Mouse (Mus musculus): ENCODE results near the gene Abcc9. TPM values are rescaled to one million over a fixed set of nuclear protein-coding genes. Genes with fewer than 3 reads are reported as not detected.
A peak's percentile ranks its signal among the peaks of the same experiment; 100 is the strongest.

Gene Abcc9
- polyA plus RNA-seq, 1 experiment from 2014 or later, result 6.3 TPM

DNA sequence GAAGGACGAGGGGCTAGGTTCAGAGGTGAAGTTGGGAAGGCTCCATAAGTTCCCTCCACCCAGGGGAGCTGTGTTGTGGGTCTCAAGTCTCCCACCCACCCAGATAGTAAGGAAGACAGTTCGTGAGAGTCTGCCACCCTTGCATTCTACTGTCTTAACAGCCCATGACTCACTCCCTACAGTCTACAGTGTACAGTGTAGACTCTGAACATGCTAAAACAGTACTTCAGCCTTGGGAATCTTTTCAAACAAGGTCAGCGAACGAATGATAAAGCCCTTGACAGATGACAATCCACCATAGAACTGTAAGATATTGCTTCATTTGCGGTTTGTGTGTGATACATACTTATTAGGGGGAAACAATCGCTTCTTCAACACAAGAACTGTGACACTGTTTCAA, 8.6 kb upstream of the Abcc9 start:
- Histone ChIP-seq H3K9me3 (ENCODE audit: low read length) (no peaks in the 10 kb centered on the region), H3K4me1 (ENCODE audit: insufficient read depth, low read length) (peaks cover 12% of the 10 kb centered on the region), H3K27ac (ENCODE audit: low read length) (peak overlapping the region; percentile 71), H3K36me3 (ENCODE audit: insufficient read depth, low read length) (no peaks in the 10 kb centered on the region), H3K9ac (replicated peaks; ENCODE audit: low read length) (no peak overlapping the region), H3K4me2 (replicated peaks; ENCODE audit: low read depth, low read length) (no peak overlapping the region), H3K4me3 (ENCODE audit: low read length) (no peak overlapping the region), H3K27me3 (ENCODE audit: insufficient read depth, low read length) (no peaks in the 10 kb centered on the region)
- peak; percentile 58 for ATAC-seq (ENCODE audit: low FRiP score, low TSS enrichment)
- WGBS, result 62% methylated on average over 6 of the region's 6 CpGs

DNA sequence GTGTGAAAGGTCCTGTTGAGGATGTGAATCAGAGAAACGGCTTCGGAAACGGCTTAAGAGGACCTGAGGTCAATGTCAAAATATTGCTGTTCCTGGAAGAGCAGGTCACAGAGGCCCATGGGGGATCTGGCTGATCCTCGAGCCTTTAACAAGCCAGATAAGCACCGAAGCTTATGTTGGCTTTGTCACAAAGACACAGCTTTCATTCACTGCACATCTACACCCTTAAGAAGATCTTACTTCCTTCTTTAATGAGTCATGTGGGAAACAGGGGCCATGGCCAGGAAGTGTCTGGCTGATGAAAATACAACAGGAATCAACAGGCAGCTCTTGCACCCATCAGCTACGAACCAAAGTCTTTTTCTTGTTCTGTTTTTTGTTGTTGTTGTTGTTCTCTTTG, 6.3 kb upstream of the Abcc9 start:
- 70% methylated on average over 6 of the region's 6 CpGs for WGBS
- H3K4me1 ChIP-seq (ENCODE audit: insufficient read depth, low read length), result peaks cover 12% of the 10 kb centered on the region

DNA sequence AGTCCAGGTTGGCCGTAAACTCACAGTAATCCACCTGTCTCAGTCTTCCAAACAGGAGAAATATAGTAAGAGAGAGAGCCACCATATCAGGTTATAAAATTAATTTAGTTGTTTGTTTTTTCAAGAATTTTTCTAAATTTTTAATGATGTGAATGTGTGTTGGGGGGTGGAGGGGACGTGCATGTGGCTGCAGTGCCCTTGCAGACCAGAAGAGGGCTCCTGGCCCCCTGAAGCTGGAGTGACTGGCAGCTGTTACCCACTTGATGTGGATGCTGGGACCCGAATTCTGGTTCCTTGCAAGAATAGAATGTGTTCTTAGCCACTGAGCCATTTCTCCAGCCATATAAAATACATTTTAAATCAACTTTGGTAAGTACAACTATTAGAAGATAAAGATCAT, 4.6 kb upstream of the Abcc9 start:
- Histone ChIP-seq H3K27ac (ENCODE audit: low read length) (no peak overlapping the region), H3K4me3 (ENCODE audit: low read length) (no peak overlapping the region), H3K36me3 (ENCODE audit: insufficient read depth, low read length) (no peaks in the 10 kb centered on the region), H3K9ac (replicated peaks; ENCODE audit: low read length) (no peak overlapping the region), H3K9me3 (ENCODE audit: low read length) (no peaks in the 10 kb centered on the region), H3K4me1 (ENCODE audit: insufficient read depth, low read length) (peaks cover 16% of the 10 kb centered on the region), H3K4me2 (replicated peaks; ENCODE audit: low read depth, low read length) (no peak overlapping the region), H3K27me3 (ENCODE audit: insufficient read depth, low read length) (no peaks in the 10 kb centered on the region)
- ATAC-seq (ENCODE audit: low FRiP score, low TSS enrichment), result no peak
- 74% methylated on average over 3 of the region's 3 CpGs for WGBS

More for the DNA sequence above, 6.3 kb upstream of the Abcc9 start:
- ATAC-seq (ENCODE audit: low FRiP score, low TSS enrichment), result no peak
- Histone ChIP-seq H3K9ac (replicated peaks; ENCODE audit: low read length) (no peak overlapping the region), H3K27ac (ENCODE audit: low read length) (no peak overlapping the region; the same call in 1 of the 2 replicates), H3K4me3 (ENCODE audit: low read length) (no peak overlapping the region), H3K9me3 (ENCODE audit: low read length) (no peaks in the 10 kb centered on the region), H3K36me3 (ENCODE audit: insufficient read depth, low read length) (no peaks in the 10 kb centered on the region), H3K27me3 (ENCODE audit: insufficient read depth, low read length) (no peaks in the 10 kb centered on the region), H3K4me2 (replicated peaks; ENCODE audit: low read depth, low read length) (no peak overlapping the region)

DNA sequence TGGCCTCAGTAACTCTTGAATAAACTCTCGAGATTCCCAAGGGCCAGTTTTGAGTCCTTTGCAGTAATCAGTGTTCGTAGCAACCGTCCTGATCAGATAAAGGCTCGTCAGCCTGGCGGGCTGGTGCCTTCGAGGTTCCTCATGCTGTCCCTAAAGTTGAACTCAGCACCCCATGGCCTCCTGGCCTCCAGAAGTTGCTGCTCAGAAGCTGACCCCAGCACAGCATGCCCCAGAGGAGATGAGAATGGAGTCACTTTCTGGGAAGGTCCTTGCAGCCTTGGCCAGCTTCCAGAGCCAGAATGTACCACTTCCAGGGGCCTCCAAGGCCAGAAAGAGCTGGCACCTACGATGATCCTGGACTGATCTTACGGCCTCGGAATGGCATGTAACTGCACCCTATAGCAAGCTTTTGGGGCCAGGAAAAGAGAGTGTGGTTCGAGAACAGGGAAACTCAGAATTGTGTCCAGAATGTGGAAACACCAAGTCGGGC, 1.4 kb upstream of the Abcc9 start:
- Histone ChIP-seq H3K36me3 (ENCODE audit: insufficient read depth, low read length) (no peaks in the 10 kb centered on the region), H3K4me1 (ENCODE audit: insufficient read depth, low read length) (peaks cover 18% of the 10 kb centered on the region), H3K27ac (ENCODE audit: low read length) (no peak overlapping the region), H3K9me3 (ENCODE audit: low read length) (no peaks in the 10 kb centered on the region), H3K27me3 (ENCODE audit: insufficient read depth, low read length) (no peaks in the 10 kb centered on the region), H3K4me3 (ENCODE audit: low read length) (no peak overlapping the region), H3K9ac (replicated peaks; ENCODE audit: low read length) (no peak overlapping the region), H3K4me2 (replicated peaks; ENCODE audit: low read depth, low read length) (no peak overlapping the region)
- ATAC-seq (ENCODE audit: low FRiP score, low TSS enrichment), result no peak
- 71% methylated on average over 11 of the region's 11 CpGs for WGBS

DNA sequence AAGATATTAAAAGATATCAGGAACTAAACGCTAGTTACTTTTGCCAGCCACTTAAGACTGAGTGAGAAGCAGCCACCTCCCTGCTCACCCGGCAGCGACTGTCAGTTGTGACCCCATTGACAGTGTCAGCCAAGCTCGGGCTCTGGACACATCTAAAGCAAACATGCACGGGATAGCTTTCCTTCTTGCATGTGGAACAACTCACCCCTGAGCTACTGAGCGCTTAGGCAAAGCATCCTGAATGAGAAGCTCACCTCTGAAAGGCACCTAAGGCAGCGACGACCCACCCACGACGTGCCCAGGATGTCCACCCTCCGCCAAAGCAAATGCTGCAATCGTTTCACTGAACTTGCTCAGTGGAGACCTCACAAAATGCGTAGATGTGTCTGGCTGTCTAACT, 954 bp downstream of the Abcc9 start:
- H3K27ac ChIP-seq (ENCODE audit: low read length), result peak overlapping the region; percentile 43; the same call in 1 of the 2 replicates

DNA sequence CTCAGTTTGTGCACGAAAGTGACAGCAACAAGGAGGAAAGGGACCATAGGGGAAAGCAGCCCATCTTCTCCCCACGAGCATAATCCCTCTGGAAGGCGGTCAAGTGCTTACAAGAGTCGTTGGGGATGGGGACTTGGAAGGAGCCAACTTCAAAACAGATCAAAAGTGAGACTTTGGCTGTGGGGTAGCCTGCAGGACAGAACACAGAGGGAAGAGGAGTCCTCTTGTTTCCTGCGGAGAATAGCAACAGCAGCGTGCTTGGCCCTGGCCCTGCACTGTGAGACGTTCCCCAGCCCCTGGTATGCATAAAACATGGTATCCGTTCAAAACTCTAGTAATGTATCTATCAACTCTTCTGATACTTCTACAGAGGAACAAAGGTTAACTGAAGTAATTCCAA, 1.4 kb downstream of the Abcc9 start:
- Histone ChIP-seq H3K4me2 (replicated peaks; ENCODE audit: low read depth, low read length) (peak overlapping the region; percentile 84; the same call in 1 of the 2 replicates), H3K36me3 (ENCODE audit: insufficient read depth, low read length) (no peaks in the 10 kb centered on the region), H3K27ac (ENCODE audit: low read length) (peak overlapping the region; percentile 3; the same call in 1 of the 2 replicates), H3K9me3 (ENCODE audit: low read length) (no peaks in the 10 kb centered on the region), H3K27me3 (ENCODE audit: insufficient read depth, low read length) (no peaks in the 10 kb centered on the region), H3K9ac (replicated peaks; ENCODE audit: low read length) (no peak overlapping the region), H3K4me3 (ENCODE audit: low read length) (no peak overlapping the region; the same call in 1 of the 2 replicates), H3K4me1 (ENCODE audit: insufficient read depth, low read length) (peaks cover 18% of the 10 kb centered on the region)
- no peak for ATAC-seq (ENCODE audit: low FRiP score, low TSS enrichment)
- 66% methylated on average over 8 of the region's 8 CpGs for WGBS

More for the DNA sequence above, 954 bp downstream of the Abcc9 start:
- H3K36me3 ChIP-seq (ENCODE audit: insufficient read depth, low read length), result no peaks in the 10 kb centered on the region
- ATAC-seq (ENCODE audit: low FRiP score, low TSS enrichment), result 0 out of 2 replicates have a peak, but pooled peaks have one; percentile 3
- H3K4me3 ChIP-seq (ENCODE audit: low read length), result peak overlapping the region; percentile 55
- H3K4me1 ChIP-seq (ENCODE audit: insufficient read depth, low read length), result peaks cover 18% of the 10 kb centered on the region
- no peak overlapping the region for H3K9ac ChIP-seq (replicated peaks; ENCODE audit: low read length)
- H3K27me3 ChIP-seq (ENCODE audit: insufficient read depth, low read length), result no peaks in the 10 kb centered on the region
- WGBS, result 56% methylated on average over 13 of the region's 13 CpGs
- no peaks in the 10 kb centered on the region for H3K9me3 ChIP-seq (ENCODE audit: low read length)
- peak overlapping the region; percentile 84 for H3K4me2 ChIP-seq (replicated peaks; ENCODE audit: low read depth, low read length)

DNA sequence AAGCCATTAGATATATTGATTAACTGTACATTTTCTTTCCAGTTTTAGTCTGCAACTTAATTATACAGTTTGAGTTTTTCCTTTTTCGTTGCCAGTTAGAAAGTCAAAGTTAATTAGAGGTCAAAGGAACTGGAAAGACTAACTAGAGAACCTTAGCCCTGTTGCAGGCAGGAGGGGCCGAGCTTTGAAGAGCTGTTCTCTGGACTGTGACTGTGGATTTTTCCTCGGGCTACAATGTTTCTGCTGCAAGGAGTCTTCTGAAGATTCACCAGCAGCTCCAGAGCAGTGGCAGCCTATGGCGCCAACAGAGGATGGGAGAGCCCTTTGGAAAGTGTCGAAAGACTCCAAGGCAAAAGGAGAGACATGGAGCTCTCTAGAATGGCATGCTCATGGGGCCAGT, 10.0 kb downstream of the Abcc9 start:
- H3K4me3 ChIP-seq (ENCODE audit: low read length), result no peak overlapping the region
- H3K4me1 ChIP-seq (ENCODE audit: insufficient read depth, low read length), result no peaks in the 10 kb centered on the region
- H3K27me3 ChIP-seq (ENCODE audit: insufficient read depth, low read length), result no peaks in the 10 kb centered on the region
- H3K9ac ChIP-seq (replicated peaks; ENCODE audit: low read length), result no peak overlapping the region
- H3K36me3 ChIP-seq (ENCODE audit: insufficient read depth, low read length), result no peaks in the 10 kb centered on the region
- no peak overlapping the region for H3K27ac ChIP-seq (ENCODE audit: low read length)
- 61% methylated on average over 5 of the region's 5 CpGs for WGBS
- no peak overlapping the region for H3K4me2 ChIP-seq (replicated peaks; ENCODE audit: low read depth, low read length)
- no peaks in the 10 kb centered on the region for H3K9me3 ChIP-seq (ENCODE audit: low read length)
- peak; percentile 42; the same call in 1 of the 2 replicates for ATAC-seq (ENCODE audit: low FRiP score, low TSS enrichment)

DNA sequence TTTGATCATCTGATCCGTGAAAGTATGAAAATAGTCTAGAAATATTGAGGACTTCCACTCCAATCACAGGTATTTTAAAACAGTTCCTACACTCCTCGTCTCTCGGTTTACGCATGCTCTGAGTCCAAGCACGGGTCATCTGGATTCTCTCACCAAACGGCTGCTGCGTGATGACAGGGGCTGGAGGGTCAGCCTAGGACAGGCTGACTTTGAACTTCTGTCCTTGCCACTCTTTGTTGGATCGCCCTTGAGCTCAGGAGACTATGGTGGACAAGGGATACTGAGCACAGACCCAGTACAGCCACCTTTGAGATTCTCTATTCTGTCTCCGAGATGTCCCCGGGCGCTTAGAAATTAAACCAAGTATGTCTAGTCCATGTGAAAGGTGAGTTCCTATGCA, 12.4 kb downstream of the Abcc9 start:
- no peaks in the 10 kb centered on the region for H3K36me3 ChIP-seq (ENCODE audit: insufficient read depth, low read length)
- no peaks in the 10 kb centered on the region for H3K27me3 ChIP-seq (ENCODE audit: insufficient read depth, low read length)
- no peaks in the 10 kb centered on the region for H3K4me1 ChIP-seq (ENCODE audit: insufficient read depth, low read length)
- H3K4me2 ChIP-seq (replicated peaks; ENCODE audit: low read depth, low read length), result no peak overlapping the region
- H3K4me3 ChIP-seq (ENCODE audit: low read length), result no peak overlapping the region
- no peak overlapping the region for H3K9ac ChIP-seq (replicated peaks; ENCODE audit: low read length)
- 62% methylated on average over 11 of the region's 11 CpGs for WGBS
- no peak for ATAC-seq (ENCODE audit: low FRiP score, low TSS enrichment)
- no peaks in the 10 kb centered on the region for H3K9me3 ChIP-seq (ENCODE audit: low read length)
- no peak overlapping the region for H3K27ac ChIP-seq (ENCODE audit: low read length)

DNA sequence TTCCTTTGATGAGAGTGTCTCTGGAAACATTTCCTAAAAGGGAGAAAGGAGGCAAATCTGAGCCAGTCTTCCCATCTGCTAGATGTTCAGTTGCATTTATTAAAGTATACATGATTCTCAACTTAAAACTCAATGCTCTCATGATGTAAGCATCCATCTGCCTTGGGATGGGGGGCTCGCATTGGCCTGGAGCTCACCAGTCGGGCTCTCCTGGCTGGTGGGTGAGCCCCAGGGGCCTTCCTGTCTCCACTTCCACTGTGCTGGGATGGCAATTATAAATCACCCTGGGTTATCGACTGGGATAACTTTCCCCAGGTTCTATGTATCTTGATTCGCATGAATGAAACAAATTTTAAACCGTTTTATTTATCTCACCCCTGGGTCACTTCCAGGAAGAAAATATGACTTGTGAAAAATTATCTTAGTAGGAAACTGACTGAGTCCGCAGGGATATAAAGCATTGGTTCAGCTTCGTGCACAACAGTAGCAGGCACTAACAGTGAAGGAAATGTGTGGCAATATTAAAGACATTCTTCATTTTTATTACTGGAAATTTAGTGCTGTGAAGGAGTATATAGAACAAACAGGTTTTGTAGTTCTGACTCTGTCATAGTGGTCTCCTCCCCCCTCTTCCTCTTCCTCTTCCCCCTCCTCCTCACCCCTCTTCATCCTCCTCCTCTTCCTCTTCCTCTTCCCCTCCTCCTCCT, 19.0 kb downstream of the Abcc9 start:
- Histone ChIP-seq H3K27ac (ENCODE audit: low read length) (no peak overlapping the region), H3K4me3 (ENCODE audit: low read length) (no peak overlapping the region), H3K9me3 (ENCODE audit: low read length) (no peaks in the 10 kb centered on the region), H3K9ac (replicated peaks; ENCODE audit: low read length) (no peak overlapping the region), H3K27me3 (ENCODE audit: insufficient read depth, low read length) (no peaks in the 10 kb centered on the region), H3K4me2 (replicated peaks; ENCODE audit: low read depth, low read length) (no peak overlapping the region), H3K36me3 (ENCODE audit: insufficient read depth, low read length) (no peaks in the 10 kb centered on the region), H3K4me1 (ENCODE audit: insufficient read depth, low read length) (peaks cover 10% of the 10 kb centered on the region)
- 35% methylated on average over 7 of the region's 7 CpGs for WGBS
- 0 out of 2 replicates have a peak, but pooled peaks have one; percentile 27 for ATAC-seq (ENCODE audit: low FRiP score, low TSS enrichment)

DNA sequence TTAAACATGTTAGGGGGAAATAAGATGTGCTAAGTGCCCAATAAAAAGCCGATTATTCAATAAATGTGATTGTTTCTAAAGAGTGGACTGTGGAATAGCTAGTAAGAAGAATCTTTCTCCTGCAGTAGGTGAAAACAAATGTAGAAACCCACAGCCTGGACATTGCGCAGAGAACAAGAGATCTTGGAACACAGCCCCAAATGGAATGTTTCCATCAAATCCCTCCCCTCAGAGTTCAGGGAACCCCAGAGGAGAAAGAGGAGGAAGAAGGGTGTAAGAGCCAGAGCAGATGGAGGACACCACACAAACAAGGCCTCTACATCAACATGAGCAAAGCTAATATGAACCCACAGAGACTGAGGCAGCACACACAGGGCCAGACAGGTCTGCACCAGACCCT, 32.1 kb downstream of the Abcc9 start:
- no peaks in the 10 kb centered on the region for H3K27me3 ChIP-seq (ENCODE audit: insufficient read depth, low read length)

More for the DNA sequence above, 32.1 kb downstream of the Abcc9 start:
- no peak for ATAC-seq (ENCODE audit: low FRiP score, low TSS enrichment)
- 75% methylated on average over 2 of the region's 2 CpGs for WGBS
- Histone ChIP-seq H3K4me1 (ENCODE audit: insufficient read depth, low read length) (no peaks in the 10 kb centered on the region; the same call in none of the 2 replicates), H3K9me3 (ENCODE audit: low read length) (peaks cover 6% of the 10 kb centered on the region; the same call in 1 of the 2 replicates), H3K4me3 (ENCODE audit: low read length) (no peak overlapping the region), H3K36me3 (ENCODE audit: insufficient read depth, low read length) (peaks cover 5% of the 10 kb centered on the region; the same call in 1 of the 2 replicates), H3K4me2 (replicated peaks; ENCODE audit: low read depth, low read length) (no peak overlapping the region), H3K27ac (ENCODE audit: low read length) (no peak overlapping the region), H3K9ac (replicated peaks; ENCODE audit: low read length) (no peak overlapping the region)

Data from kidney, embryonic 16.5 days (tissue).